Mouse (Mus musculus) bone marrow macrophage, adult 2 months (primary cell): ENCODE results near the gene Zfp985.
"Not testable (repeated sequence)": the region's sequence is repeated elsewhere in the genome, so short reads cannot be mapped to it uniquely, and the experiment has no call there.

Experiments
- CTCF ChIP-seq: IDR thresholded peaks from 2 replicates; pipeline ENCODE4 v1.5.1; 2012; ENCODE audit warnings: low read depth, mild to moderate bottlenecking, low read length, moderate library complexity
- POLR2A ChIP-seq: IDR thresholded peaks from 2 replicates; pipeline ENCODE4 v1.6.1; 2012; ENCODE audit warnings: mild to moderate bottlenecking, low read depth, low read length, borderline replicate concordance

- not testable (repeated sequence) for TF ChIP-seq CTCF, POLR2A
These were observed 1.3 kb downstream of the Zfp985 start for GRCm38 (mm10) chr4:147554361-147554760.
